Mouse (Mus musculus): ENCODE results near the gene Il10rb. TPM values are rescaled to one million over a fixed set of nuclear protein-coding genes. Genes with fewer than 3 reads are reported as not detected.

Gene Il10rb
- polyA plus RNA-seq, 1 experiment: 13.7 TPM

DNA sequence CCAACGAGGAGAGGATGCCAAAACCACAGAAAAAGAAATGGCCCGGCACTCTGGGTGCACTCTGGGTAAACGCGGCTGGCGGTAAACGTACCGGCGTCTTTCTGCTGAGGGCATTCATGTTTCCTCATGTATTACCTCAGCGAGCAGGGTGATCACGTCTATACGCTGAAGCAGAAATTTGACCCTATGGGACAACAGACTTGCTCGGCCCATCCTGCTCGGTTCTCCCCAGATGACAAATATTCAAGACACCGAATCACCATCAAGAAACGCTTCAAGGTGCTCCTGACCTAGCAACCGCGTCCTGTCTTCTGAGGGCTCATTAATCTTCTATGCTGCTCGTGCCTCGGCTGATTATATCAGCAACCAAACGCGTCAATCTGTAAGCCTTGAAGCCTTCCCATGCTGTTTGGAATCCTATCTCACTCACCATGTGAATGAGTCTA lies 52.4 kb downstream of the Il10rb start:
- TF ChIP-seq CEBPB (IDR thresholded peaks at IDR 0.05; ENCODE audit: insufficient read depth, poor library complexity, severe bottlenecking): no peak
- TF ChIP-seq POLR2AphosphoS2 (IDR thresholded peaks at IDR 0.05; ENCODE audit: insufficient read length, low read depth): no peak
- TF ChIP-seq REST (IDR thresholded peaks at IDR 0.05; ENCODE audit: insufficient read depth, insufficient read length): no peak
- no peak for TF ChIP-seq TCF3 (IDR thresholded peaks at IDR 0.05; ENCODE audit: insufficient read length, low read depth)
- TF ChIP-seq SRF (IDR thresholded peaks at IDR 0.05; ENCODE audit: control insufficient read depth, insufficient read length, low read depth): no peak
- TF ChIP-seq TCF12 (IDR thresholded peaks at IDR 0.05; ENCODE audit: insufficient read depth, poor library complexity, severe bottlenecking): no peak
- Histone ChIP-seq H3K79me2 (ENCODE audit: control insufficient read depth, insufficient read depth) (no peaks in the 10 kb centered on the region), H3ac (ENCODE audit: control insufficient read depth, insufficient read length) (no peak overlapping the region), H3K4me3 (no peak overlapping the region), H3K4me2 (ENCODE audit: low read depth) (no peak overlapping the region), H3K27me3 (ENCODE audit: control insufficient read depth, insufficient read depth, insufficient read length) (no peaks in the 10 kb centered on the region), H3K36me3 (ENCODE audit: control insufficient read depth, insufficient read depth) (no peaks in the 10 kb centered on the region)

DNA sequence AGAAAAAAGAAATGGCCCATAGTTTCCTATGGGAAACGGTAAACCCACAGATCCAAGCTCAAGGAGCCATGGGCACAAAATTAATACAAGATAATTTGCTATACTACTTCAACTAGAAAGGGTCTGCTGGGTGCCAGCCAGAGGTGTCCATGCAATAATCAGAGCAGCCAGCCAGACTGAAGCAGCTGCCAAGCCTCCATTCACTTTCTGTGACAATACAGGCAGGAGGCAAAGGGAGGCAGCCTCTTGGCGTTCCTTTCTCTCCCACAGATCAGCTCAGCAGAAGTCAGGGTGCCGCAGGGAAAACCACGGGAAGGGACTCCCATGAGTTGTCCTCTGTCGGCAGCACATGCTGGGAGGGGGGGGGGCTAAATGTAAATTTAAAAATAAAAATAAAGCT lies 53.0 kb downstream of the Il10rb start:
- no peak for TF ChIP-seq E2F4 (IDR thresholded peaks at IDR 0.05; ENCODE audit: insufficient read depth)
- TF ChIP-seq MYOG (IDR thresholded peaks at IDR 0.05; ENCODE audit: control insufficient read depth in 1 of 3, insufficient read depth in 1 of 3, insufficient read length in 2 of 3, low read depth in 2 of 3): no peak
- no peak for TF ChIP-seq TCF3 (IDR thresholded peaks at IDR 0.05; ENCODE audit: insufficient read length, low read depth)
- no peak for TF ChIP-seq TCF12 (IDR thresholded peaks at IDR 0.05; ENCODE audit: insufficient read depth, poor library complexity, severe bottlenecking)
- TF ChIP-seq POLR2A (IDR thresholded peaks at IDR 0.05; ENCODE audit: insufficient read length, low read depth): no peak
- no peak for TF ChIP-seq SRF (IDR thresholded peaks at IDR 0.05; ENCODE audit: control insufficient read depth, insufficient read length, low read depth)
- TF ChIP-seq MAX (IDR thresholded peaks at IDR 0.05; ENCODE audit: low read depth): no peak
- TF ChIP-seq USF1 (IDR thresholded peaks at IDR 0.05; ENCODE audit: low read depth): no peak
- TF ChIP-seq REST (IDR thresholded peaks at IDR 0.05; ENCODE audit: insufficient read depth, insufficient read length): no peak
- no peak for TF ChIP-seq POLR2AphosphoS2 (IDR thresholded peaks at IDR 0.05; ENCODE audit: insufficient read length, low read depth)
- TF ChIP-seq CEBPB (IDR thresholded peaks at IDR 0.05; ENCODE audit: insufficient read depth, poor library complexity, severe bottlenecking): no peak
- TF ChIP-seq MYOD1 (IDR thresholded peaks at IDR 0.05; ENCODE audit: control insufficient read depth in 1 of 3, insufficient read length in 2 of 3, low read depth in 2 of 3): no peak
- no peaks in the 10 kb centered on the region for H3K27me3 ChIP-seq (ENCODE audit: control insufficient read depth, insufficient read depth, insufficient read length)
- H3ac ChIP-seq (ENCODE audit: control insufficient read depth, insufficient read length): no peak overlapping the region
- H3K4me3 ChIP-seq: no peak overlapping the region
- H3K4me2 ChIP-seq (ENCODE audit: low read depth): no peak overlapping the region
- no peaks in the 10 kb centered on the region for H3K79me2 ChIP-seq (ENCODE audit: control insufficient read depth, insufficient read depth)
- no peaks in the 10 kb centered on the region for H3K36me3 ChIP-seq (ENCODE audit: control insufficient read depth, insufficient read depth)

- TF ChIP-seq MAX (IDR thresholded peaks at IDR 0.05; ENCODE audit: low read depth) (no peak), POLR2AphosphoS2 (IDR thresholded peaks at IDR 0.05; ENCODE audit: insufficient read length, low read depth) (no peak), TCF12 (IDR thresholded peaks at IDR 0.05; ENCODE audit: insufficient read depth, poor library complexity, severe bottlenecking) (no peak), POLR2A (IDR thresholded peaks at IDR 0.05; ENCODE audit: insufficient read length, low read depth) (no peak), USF1 (IDR thresholded peaks at IDR 0.05; ENCODE audit: low read depth) (no peak)
- H3K27me3 ChIP-seq (ENCODE audit: control insufficient read depth, insufficient read depth, insufficient read length): no peaks in the 10 kb centered on the region
- H3K4me3 ChIP-seq: no peak overlapping the region
- H3K36me3 ChIP-seq (ENCODE audit: control insufficient read depth, insufficient read depth): no peaks in the 10 kb centered on the region
- H3K4me2 ChIP-seq (ENCODE audit: low read depth): no peak overlapping the region
- no peaks in the 10 kb centered on the region for H3K79me2 ChIP-seq (ENCODE audit: control insufficient read depth, insufficient read depth)
- no peak overlapping the region for H3ac ChIP-seq (ENCODE audit: control insufficient read depth, insufficient read length)
These were observed 53.4 kb downstream of the Il10rb start for GRCm38 (mm10) chr16:91459396-91459795.

DNA sequence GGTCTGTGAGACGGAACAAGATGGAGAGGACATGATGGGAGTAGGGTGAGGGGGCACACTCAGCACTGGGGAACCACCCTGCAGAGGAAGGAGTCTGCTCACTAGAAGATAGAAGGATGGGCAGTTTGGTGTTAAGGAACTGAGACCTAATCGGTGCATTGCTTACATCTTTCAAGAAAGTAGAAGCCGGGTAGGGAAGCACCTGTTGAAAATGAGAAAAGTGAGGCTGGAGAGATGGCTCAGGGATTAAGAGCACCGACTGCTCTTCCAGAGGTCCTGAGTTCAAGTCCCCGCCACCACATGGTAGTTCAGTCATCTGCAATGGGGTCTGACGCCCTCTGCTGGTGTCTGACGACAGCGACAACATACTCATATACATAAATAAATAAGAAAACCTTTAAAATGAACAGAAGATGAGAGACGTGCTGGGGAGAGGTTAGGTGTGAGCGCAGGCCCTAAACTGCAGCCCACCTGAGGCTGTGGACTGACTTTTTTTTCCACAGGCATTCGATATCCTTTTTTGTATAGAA lies 53.9 kb downstream of the Il10rb start:
- Histone ChIP-seq H3K4me3 (no peak overlapping the region), H3K4me2 (ENCODE audit: low read depth) (no peak overlapping the region), H3K79me2 (ENCODE audit: control insufficient read depth, insufficient read depth) (no peaks in the 10 kb centered on the region), H3K27me3 (ENCODE audit: control insufficient read depth, insufficient read depth, insufficient read length) (no peaks in the 10 kb centered on the region), H3ac (ENCODE audit: control insufficient read depth, insufficient read length) (no peak overlapping the region), H3K36me3 (ENCODE audit: control insufficient read depth, insufficient read depth) (no peaks in the 10 kb centered on the region)
- TF ChIP-seq TCF12 (IDR thresholded peaks at IDR 0.05; ENCODE audit: insufficient read depth, poor library complexity, severe bottlenecking) (no peak), MYOG (IDR thresholded peaks at IDR 0.05; ENCODE audit: control insufficient read depth in 1 of 3, insufficient read depth in 1 of 3, insufficient read length in 2 of 3, low read depth in 2 of 3) (no peak), CEBPB (IDR thresholded peaks at IDR 0.05; ENCODE audit: insufficient read depth, poor library complexity, severe bottlenecking) (no peak), TCF3 (IDR thresholded peaks at IDR 0.05; ENCODE audit: insufficient read length, low read depth) (no peak), MYOD1 (IDR thresholded peaks at IDR 0.05; ENCODE audit: control insufficient read depth in 1 of 3, insufficient read length in 2 of 3, low read depth in 2 of 3) (no peak), MAX (IDR thresholded peaks at IDR 0.05; ENCODE audit: low read depth) (no peak), USF1 (IDR thresholded peaks at IDR 0.05; ENCODE audit: low read depth) (no peak), POLR2A (IDR thresholded peaks at IDR 0.05; ENCODE audit: insufficient read length, low read depth) (no peak), POLR2AphosphoS2 (IDR thresholded peaks at IDR 0.05; ENCODE audit: insufficient read length, low read depth) (no peak), SRF (IDR thresholded peaks at IDR 0.05; ENCODE audit: control insufficient read depth, insufficient read length, low read depth) (no peak), REST (IDR thresholded peaks at IDR 0.05; ENCODE audit: insufficient read depth, insufficient read length) (no peak), E2F4 (IDR thresholded peaks at IDR 0.05; ENCODE audit: insufficient read depth) (no peak)

DNA sequence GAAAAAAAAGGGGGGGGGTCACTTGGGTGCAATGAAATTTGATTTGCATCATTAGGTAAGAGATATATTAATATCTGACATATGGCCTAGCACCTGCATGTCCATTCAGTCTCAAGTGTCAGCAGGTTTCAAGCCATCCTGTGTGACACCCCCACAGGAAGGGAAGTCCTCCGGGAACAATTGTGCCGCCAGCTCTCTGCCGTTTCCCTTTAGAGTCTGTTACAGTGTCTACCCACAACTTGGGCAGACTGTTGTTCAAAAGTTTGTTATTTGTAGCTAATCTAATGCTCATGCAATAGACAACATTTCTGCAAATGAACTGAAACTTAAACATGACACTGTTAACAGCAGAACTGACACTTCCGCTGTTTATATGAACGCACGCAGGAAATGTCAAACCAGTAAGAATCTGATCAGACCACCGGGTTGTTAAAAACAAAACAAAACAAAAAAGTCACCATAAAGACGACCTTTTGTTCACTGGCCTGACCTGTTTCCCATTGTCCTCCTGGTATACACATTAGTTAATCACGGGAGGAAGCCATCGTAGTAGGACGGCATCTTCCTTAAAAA lies 55.2 kb downstream of the Il10rb start:
- Histone ChIP-seq H3K36me3 (ENCODE audit: control insufficient read depth, insufficient read depth) (no peaks in the 10 kb centered on the region), H3K79me2 (ENCODE audit: control insufficient read depth, insufficient read depth) (no peaks in the 10 kb centered on the region), H3ac (ENCODE audit: control insufficient read depth, insufficient read length) (no peak overlapping the region), H3K4me2 (ENCODE audit: low read depth) (no peak overlapping the region), H3K27me3 (ENCODE audit: control insufficient read depth, insufficient read depth, insufficient read length) (no peaks in the 10 kb centered on the region), H3K4me3 (no peak overlapping the region)
- TF ChIP-seq MAX (IDR thresholded peaks at IDR 0.05; ENCODE audit: low read depth): no peak
